Mouse (Mus musculus) left cerebral cortex, adult 11 months (tissue): ENCODE measurements at regions not wholly inside any gene's neighbourhood (a gene's known extent, or its start where the extent isn't known, plus 50 kb on each side); places are given as distances from the start of the nearest gene placed in this dataset.

Source experiments
- DNase-seq: peaks from one replicate; pipeline ENCODE4 v3.0.0; 2022; ENCODE audit warnings: low spot score

GRCm38 (mm10) chr11:56716953-56717352 lies 294.2 kb upstream of the Gria1 start:
- DNase-seq = peak; percentile 46

DNA sequence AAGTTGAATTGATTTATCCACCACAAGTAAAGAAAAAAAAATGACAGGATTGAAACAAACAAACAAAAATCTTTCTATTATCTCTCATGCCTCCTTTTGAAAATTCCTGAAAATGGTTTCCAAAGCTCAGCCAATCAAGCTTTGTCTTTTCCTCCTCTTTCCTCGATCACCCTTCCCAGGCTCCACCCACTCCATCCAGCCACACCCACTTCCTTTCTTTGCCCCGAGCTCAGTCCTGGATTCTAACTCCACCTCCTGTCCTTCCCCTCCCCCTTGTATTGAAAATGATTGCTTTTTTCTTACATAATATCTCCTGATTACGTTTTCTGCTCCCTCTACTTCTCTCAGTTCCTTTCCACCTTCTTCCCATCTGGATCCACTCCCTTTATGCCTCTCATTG lies 286.0 kb upstream of the Gria1 start:
- no peak for DNase-seq

GRCm38 (mm10) chr11:56726161-56726560 lies 285.0 kb upstream of the Gria1 start:
- DNase-seq = no peak

DNA sequence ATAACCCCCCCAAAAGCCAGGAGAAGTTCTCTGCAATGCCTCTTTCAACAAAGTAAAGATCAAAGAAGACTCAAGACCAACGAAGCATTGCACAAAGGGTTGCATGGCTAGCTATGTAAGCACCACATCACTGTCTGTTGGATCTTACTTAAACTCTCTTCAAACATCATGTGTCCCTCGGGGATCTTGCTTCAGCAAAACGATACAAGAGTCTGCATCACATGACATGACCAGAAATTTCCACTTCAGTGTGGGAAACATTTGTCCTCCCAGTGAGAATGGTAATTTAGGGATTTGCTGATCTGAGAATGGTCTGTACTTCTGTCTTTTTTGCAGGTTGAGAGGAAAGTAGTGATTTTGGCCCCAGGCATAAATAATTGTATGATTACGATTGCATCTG lies 283.6 kb upstream of the Gria1 start:
- no peak for DNase-seq

DNA sequence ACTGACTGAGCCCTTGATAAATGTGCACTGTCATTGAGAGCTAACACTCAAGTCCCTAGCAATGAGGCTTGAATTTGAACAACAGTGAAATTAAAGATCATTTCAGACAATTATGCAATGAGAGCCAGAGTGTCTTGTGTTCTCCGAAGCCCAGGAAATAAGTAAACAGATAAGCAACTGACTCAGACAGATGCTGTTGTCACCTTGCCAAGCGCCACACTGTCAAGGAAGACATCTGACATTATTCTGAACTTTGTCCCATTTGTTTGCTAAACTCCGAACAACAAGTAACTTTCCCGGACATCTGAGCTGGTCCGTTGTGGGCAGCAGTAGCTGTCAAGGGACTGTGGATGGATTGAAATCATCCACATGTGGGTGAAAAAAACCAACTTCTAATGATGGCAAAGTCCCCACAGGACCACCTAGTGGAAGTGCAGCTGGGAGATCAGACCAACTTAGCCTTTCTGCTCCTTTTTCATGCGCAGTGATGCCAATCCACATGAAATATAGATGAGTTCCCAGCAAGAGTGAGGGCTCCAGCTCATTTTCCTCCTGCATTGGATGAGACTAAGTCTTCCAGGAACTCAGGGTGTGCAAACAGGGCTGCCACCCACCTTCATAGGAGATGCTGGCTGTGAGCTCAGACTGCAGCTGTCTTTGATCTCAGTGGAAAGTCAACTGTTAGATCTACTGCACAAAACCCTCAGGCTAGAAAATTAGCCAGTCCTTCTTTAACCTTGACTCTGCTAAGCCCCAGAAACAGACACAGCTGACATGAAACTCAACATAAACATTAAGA lies 282.8 kb upstream of the Gria1 start:
- DNase-seq = no peak

DNA sequence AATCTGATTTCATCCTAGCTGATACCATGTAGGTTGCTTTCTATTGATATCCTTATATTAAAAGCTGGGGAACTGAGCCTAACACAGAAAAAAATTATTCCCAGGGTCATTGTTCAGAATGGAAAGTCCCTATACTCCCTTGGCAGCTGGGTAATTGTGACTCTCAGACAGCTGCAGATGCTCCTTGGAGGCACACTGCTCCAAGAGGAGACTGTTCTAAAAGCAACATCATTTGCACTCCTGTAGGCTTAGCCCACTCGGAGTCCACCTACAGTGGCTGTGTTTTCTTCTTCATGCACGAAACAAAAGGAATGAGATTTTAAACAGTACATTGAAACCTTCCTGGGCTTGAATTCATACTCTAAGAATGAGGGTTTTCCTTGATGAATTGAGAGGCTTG lies 269.3 kb upstream of the Gria1 start:
- DNase-seq = no peak

GRCm38 (mm10) chr11:56750032-56750431 lies 261.2 kb upstream of the Gria1 start:
- DNase-seq = no peak

- DNase-seq = no peak
Observed at GRCm38 (mm10) chr11:56750639-56751038, 260.5 kb upstream of the Gria1 start.

DNA sequence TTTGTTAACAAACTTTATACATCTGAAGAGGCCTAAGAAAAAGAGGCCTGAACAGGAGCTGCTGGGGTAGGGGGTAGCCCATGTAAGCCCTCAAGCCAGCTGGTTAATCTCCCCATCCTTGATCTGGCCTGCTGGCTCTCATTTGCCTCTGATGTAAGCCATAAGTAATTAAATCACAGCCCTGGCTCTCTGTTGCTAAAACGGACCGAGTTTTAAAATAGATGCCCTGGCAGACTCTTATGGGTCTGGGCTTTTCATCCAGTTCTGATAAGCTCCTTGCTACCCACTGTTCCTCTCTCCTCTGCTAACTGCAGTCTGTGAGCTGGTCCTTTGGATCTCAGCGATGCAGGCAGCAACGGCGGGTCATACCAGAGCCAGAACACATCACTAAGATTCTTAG lies 259.3 kb upstream of the Gria1 start:
- DNase-seq = no peak

DNA sequence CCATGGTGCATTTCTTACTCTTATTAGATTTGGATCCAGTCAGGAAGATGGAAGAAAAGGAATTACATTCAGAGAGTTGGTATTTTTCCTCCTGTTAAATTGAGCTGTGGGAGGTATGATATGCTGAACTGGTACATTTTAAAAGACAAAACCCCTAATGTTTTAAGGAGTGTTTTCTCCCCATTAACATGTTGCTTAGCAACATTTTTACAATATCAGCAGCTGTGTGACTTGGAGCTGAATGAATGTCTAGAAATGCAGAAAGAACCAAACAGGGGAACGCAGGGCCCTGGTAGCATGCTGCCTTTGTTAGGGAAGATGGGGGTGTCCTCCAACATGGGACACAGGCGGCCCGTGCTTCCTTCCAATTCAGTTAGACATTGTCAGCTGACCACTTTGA lies 257.5 kb upstream of the Gria1 start:
- peak; percentile 34 for DNase-seq

DNA sequence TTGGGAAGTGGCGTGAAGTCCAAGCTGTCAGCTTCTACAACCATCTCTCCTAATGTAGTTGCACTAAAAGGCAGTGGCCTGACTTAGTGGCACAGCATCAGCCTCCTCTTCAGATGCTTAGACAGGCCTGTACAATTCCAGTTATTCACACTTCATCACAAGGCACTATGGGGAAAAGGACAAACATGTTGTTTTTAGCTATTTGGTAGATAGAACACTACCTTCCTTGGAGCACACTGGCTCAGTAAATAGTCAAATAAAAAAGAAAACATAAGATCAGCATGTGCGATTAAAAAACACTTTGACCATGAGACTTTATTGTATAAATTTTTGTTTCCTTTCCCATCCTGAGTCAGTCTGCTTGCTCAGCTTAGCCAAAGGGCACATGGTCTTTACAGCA lies 250.7 kb upstream of the Gria1 start:
- no peak for DNase-seq

GRCm38 (mm10) chr11:56762467-56763120 lies 248.6 kb upstream of the Gria1 start:
- no peak for DNase-seq

DNA sequence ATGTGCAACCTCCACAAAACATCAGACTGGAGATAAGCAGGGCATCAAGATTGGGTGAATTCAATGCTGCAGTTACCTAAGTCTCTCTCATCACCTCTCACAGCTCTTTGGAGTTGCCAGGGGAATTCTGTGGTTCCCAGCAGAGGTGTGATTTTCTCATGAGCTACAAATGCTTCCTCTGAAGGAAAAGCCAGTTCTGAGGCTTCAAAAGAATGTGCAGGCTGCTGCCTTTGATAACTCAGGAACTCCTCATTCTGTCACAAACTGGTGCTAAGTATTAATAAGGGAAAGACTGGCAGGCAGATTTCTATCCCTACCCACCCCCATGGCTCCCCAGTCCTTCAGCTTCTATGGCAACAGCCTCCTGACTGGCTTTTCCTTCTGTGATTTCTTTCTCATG lies 243.8 kb upstream of the Gria1 start:
- DNase-seq = no peak

- DNase-seq = no peak
Observed at GRCm38 (mm10) chr11:56786351-56786750, 224.8 kb upstream of the Gria1 start.

DNA sequence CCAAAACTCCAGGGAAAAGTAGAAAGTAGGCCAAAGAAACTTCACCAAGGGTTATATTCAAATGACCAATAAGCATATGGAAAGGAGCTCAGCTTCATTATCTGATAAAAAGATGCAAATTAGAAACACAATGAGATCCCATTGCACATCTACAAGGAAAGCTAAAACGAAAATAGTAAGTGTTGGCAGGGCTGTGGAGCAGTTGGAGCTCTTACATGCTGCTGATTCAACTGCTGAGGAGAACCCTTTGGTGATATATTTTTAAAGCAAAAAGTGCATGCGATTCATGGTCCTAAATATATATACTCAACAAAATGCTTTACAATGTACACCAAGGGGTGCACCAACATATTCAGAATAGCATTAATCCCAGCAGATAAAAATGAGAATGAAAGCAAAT lies 218.5 kb upstream of the Gria1 start:
- peak; percentile 16 for DNase-seq

DNA sequence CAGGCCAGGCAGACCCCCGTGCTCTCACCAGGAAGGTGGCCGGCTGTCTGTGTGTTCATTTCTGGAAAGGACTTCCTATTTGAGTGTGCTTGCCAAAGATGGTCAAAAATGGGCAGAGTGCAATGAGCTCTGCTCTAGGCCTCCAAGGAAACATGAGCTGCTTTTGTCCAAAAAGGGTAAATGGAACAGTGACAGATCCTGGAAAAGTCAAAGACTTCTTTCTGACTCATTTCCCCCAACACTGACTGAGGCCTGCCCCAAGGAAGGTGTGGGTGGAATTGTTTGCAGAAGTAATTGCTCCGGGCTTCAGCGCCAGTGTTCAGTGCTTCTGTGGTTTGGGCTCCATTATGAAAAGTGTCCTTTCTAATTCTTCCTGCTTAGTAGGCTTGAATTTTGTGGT lies 203.9 kb upstream of the Gria1 start:
- DNase-seq = no peak

DNA sequence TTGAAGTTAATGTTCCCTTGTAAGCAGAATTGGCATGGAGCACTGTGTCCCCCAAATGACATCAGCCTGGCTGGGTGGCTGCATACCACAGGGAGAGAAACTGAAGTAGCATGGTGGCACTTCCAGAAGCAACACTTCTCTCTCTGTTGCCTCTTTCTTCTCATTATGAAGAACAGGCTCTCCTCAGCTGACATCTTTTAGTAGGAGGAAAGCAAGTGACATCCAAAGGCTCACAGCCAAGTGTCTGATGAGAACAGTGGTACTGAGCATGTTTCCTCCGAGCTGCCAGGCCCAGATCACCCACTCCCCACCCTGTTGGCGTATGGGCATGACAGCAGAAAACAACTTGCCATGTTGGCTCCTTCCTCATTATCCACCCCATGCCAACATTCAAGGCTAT lies 201.0 kb upstream of the Gria1 start:
- DNase-seq = no peak

GRCm38 (mm10) chr11:56812121-56812520 lies 199.1 kb upstream of the Gria1 start:
- DNase-seq = no peak

DNA sequence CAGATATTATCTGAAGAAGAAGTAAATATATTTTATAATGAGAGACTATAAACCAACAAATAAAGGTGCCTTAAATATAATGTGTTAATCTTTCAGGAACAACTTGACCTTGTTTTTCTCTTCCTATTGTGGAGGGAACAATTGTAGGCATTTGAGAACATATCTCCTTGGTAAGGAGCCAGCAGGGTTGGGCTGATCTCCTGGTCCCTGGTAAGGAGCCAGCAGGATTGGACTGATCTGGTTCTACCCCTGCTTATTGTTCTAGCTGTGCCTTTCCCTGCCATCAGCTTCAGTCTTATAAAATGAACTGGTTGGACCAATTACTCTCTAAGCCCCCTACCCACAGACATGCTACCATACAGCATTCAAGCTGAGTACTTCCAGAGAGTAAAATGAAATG lies 187.7 kb upstream of the Gria1 start:
- no peak for DNase-seq

- DNase-seq = no peak
Observed at GRCm38 (mm10) chr11:56827499-56827898, 183.7 kb upstream of the Gria1 start.

DNA sequence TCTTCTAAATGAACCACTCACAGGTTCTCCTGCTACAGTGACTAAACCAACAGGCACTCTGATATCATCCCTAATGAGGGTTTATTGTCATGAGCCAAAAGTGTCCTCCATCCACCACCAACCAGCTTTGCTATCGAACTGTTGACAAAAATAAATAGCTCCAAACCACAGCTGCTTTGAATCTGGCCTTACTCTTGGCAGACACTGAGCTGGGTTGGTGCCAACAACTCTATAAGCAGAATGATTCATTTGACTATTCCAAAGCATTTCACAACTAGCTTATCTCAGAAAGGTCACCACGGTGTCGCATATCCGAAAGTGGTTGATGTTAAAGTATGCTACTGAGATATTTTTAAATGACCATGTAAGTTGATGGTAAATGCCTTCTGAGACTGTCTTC lies 148.5 kb upstream of the Gria1 start:
- no peak for DNase-seq

DNA sequence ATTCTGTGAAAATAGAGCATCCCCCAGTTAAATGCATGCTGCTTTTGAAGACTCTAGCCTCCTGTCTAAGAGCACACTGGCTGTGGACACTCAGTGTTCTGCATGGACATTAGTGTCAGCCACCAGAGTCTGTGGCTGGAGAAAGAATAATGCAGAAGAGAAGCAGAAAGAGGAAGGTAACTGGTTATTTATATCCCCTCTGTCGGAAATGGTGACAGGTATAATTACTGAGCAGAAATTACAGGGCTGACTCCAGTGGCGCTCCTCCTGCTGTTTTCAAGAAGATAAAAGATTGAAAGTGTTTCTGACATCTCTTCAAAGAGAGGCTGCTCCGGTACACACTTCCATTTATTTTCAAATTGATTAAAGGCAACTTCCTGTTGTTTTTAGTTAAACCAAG lies 139.5 kb upstream of the Gria1 start:
- no peak for DNase-seq

- no peak for DNase-seq
Observed at GRCm38 (mm10) chr11:56898548-56898951, 112.6 kb upstream of the Gria1 start.

DNA sequence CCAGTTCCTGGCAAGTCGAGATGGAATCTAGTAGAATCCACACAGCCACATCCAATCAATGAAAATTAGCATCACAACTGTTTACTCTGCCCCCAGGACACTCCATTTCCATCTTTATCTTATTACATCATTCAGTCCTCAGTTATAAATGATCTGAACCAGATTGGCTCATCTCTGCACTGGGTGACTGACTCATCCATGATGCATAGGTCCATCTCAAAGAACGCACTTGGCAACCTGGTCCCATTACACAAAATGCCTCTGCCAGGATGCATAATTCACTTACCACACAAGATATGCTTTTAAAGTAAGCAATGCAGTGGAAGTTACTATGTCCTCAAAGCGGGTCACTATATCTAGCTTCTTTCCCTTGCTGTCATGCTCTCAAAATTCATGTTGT lies 110.0 kb upstream of the Gria1 start:
- no peak for DNase-seq
